Mouse (Mus musculus) midbrain, postnatal 0 days (tissue): Measurements from ENCODE around the gene Atp7b. TPM values are rescaled to one million over a fixed set of nuclear protein-coding genes. Genes with fewer than 3 reads are reported as not detected.

Source experiments
- ATAC-seq: fragments of 200-750 bp; cut with Nextera tagmentation; 2 replicates; pipeline ENCODE4 v1.8.0; 2017; ENCODE audit warnings: moderate number of reproducible peaks, mild to moderate bottlenecking, moderate TSS enrichment, moderate library complexity; ENCODE audit not compliant: low FRiP score
- DNase-seq: peaks from one replicate; pipeline ENCODE4 v3.0.0-alpha.2; 2015; ENCODE audit warnings: low spot score
- H3K27ac ChIP-seq: fragments of 300-500 bp; sonication (generic); 2 replicates; pipeline ENCODE4 v1.5.1; 2014; ENCODE audit warnings: low read depth, mild to moderate bottlenecking, low read length, mixed read lengths
- H3K27me3 ChIP-seq: fragments of 300-500 bp; sonication (generic); 2 replicates; pipeline ENCODE4 v1.6.1; 2014; ENCODE audit warnings: low read length, control low read depth, mixed read lengths; ENCODE audit not compliant: insufficient read depth
- H3K36me3 ChIP-seq: fragments of 300-500 bp; sonication (generic); 2 replicates; pipeline ENCODE4 v1.6.1; 2014; ENCODE audit warnings: low read length, control low read depth, mixed read lengths; ENCODE audit not compliant: insufficient read depth
- H3K4me1 ChIP-seq: fragments of 300-500 bp; sonication (generic); 2 replicates; pipeline ENCODE4 v1.6.1; 2014; ENCODE audit warnings: mild to moderate bottlenecking, control low read depth, antibody characterized with exemption, low read length, mixed read lengths; ENCODE audit not compliant: insufficient read depth
- H3K4me2 ChIP-seq: fragments of 300-500 bp; sonication (generic); 2 replicates; pipeline ENCODE4 v1.6.1; 2014; ENCODE audit warnings: low read depth, mild to moderate bottlenecking, low read length, mixed read lengths; ENCODE audit not compliant: poor library complexity, severe bottlenecking
- H3K4me3 ChIP-seq: fragments of 300-500 bp; sonication (generic); 2 replicates; pipeline ENCODE4 v1.5.1; 2014; ENCODE audit warnings: low read depth, mild to moderate bottlenecking, low read length, moderate library complexity
- H3K9ac ChIP-seq: fragments of 300-500 bp; sonication (generic); replicated peaks from 2 replicates; pipeline ENCODE4 v1.6.1; 2014; ENCODE audit warnings: mild to moderate bottlenecking, low read length, moderate library complexity, mixed read lengths; ENCODE audit not compliant: poor library complexity, severe bottlenecking
- H3K9me3 ChIP-seq: fragments of 300-500 bp; sonication (generic); 2 replicates; pipeline ENCODE4 v1.6.1; 2016; ENCODE audit warnings: low read length, control low read depth
- CTCF ChIP-seq: IDR thresholded peaks from 2 replicates; pipeline ENCODE4 v1.5.1; 2016; ENCODE audit warnings: antibody characterized with exemption, mild to moderate bottlenecking
- WGBS: fragments of 180-500 bp; shearing (Covaris S2); extraction: QIAGEN DNeasy Blood & Tissue Kit; methylation state at CpG from one replicate; pipeline ENCODE4 v1.1.7; 2014; 5-methylcytosine and 5-hydroxymethylcytosine counted together
- polyA plus RNA-seq: library from polyadenylated mRNA; unstranded; fragments of >200 nt; fragmentation: Nextera tagmentation; extraction: Ambion mirVana; gene quantifications from 2 replicates; pipeline ENCODE4 v1.2.1, GENCODE M21; 2015
- total RNA-seq: library from RNA; depleted of rRNA; stranded (reverse); fragments of >200 nt; gene quantifications from 2 replicates; pipeline ENCODE4 v1.2.3, GENCODE M21; 2014

Gene Atp7b
- total and polyA plus RNA-seq, 2 experiments from 2014 or later, result 1.6 to 5.4 TPM

GRCm38 (mm10) chr8:22017731-22018130, 42.4 kb downstream of the Atp7b start:
- Histone ChIP-seq H3K4me1 (no peaks in the 10 kb centered on the region), H3K4me3 (no peak overlapping the region), H3K36me3 (no peaks in the 10 kb centered on the region), H3K4me2 (no peak overlapping the region), H3K27me3 (no peaks in the 10 kb centered on the region), H3K9me3 (no peaks in the 10 kb centered on the region), H3K27ac (no peak overlapping the region), H3K9ac (no peak overlapping the region)
- DNase-seq, result no peak
- no peak for TF ChIP-seq CTCF
- ATAC-seq, result no peak
- 85% methylated on average over 7 of the region's 7 CpGs for WGBS

DNA sequence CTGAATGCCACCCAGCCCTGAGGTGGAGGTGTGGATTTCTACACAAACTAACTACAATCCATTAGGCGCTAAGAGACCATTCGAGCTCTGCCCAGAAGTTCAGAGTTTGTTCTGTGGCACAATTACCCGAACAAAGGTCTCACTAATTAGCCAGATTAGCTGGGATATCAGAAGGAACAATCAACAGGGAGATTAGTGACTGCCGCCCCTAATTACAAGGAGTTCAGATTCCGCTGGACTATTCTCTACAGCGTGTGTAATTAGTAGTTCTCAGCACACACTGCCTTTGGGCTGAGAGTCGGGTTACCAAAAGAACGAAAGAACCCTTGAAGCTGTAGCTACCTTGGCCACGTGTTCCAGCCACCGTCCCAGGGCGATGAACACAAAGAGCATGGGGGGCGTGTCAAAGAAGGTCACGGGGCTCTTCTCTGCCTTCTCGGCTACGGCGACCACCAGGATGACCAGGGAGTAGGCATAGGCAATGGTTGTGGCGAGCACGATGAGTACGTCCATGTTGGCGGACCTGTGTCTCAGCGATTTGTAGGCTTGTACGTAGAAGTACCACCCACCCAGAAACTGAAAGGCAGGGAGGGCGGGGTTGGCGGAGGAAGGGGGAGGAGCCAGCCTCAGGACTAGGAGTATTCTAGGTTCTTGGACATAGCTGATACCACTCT, 46.9 kb downstream of the Atp7b start:
- no peak for ATAC-seq
- no peak for TF ChIP-seq CTCF
- no peak for DNase-seq
- Histone ChIP-seq H3K4me2 (no peak overlapping the region), H3K4me3 (no peak overlapping the region), H3K27me3 (no peaks in the 10 kb centered on the region), H3K4me1 (no peaks in the 10 kb centered on the region), H3K9me3 (no peaks in the 10 kb centered on the region), H3K36me3 (no peaks in the 10 kb centered on the region), H3K27ac (no peak overlapping the region), H3K9ac (no peak overlapping the region)
- WGBS, result 82% methylated on average over 24 of the region's 24 CpGs

DNA sequence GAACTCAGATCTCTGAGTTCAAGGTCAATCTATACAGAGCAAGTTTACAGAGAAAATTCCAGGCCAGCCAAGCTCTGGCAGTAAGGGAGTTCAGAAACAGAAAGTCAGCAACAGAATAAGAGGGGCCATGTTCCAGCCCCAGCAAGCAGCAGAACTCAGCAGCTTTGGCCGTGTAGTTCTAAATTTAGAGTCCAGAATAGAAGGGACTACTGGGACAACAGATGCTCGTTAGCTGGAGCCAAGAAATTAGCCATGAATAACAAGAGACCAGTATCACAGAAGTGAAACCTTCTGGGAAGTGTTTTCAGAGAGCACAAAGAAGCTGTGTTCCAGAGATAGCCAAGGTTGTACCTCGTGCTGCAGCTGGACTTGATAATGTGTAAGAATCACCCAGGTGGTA, 50.7 kb downstream of the Atp7b start:
- Histone ChIP-seq H3K36me3 (peaks cover 4% of the 10 kb centered on the region; the same call in 1 of the 2 replicates), H3K4me3 (no peak overlapping the region), H3K9me3 (no peaks in the 10 kb centered on the region), H3K4me2 (no peak overlapping the region), H3K4me1 (no peaks in the 10 kb centered on the region), H3K27me3 (no peaks in the 10 kb centered on the region), H3K9ac (no peak overlapping the region), H3K27ac (no peak overlapping the region)
- DNase-seq (peak; percentile 13), ATAC-seq (no peak)
- no peak for TF ChIP-seq CTCF
- WGBS, result 66% methylated on average over 3 of the region's 3 CpGs

DNA sequence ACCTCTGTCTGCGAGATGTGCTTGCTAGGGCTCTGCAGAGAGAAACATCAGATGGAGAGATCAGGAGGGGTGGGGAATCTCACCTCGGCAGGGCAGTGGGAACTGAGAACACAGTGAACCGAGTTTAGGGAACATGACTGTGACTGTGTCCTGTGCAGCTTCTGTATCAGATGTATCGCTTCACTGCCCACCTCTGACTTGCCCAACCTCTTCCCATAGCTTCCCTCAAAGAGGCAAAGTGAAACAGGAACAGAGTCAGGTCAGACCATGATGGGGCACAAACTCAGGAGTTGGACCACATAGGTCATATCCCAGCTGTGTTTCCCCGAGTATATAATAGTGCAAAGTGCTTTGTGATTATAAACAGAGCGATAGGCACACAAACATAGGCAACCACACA, 53.7 kb downstream of the Atp7b start:
- no peak for TF ChIP-seq CTCF
- Histone ChIP-seq H3K27me3 (no peaks in the 10 kb centered on the region), H3K36me3 (peaks cover 4% of the 10 kb centered on the region; the same call in 1 of the 2 replicates), H3K9ac (no peak overlapping the region), H3K4me1 (no peaks in the 10 kb centered on the region), H3K4me3 (no peak overlapping the region), H3K9me3 (no peaks in the 10 kb centered on the region), H3K27ac (no peak overlapping the region), H3K4me2 (no peak overlapping the region)
- DNase-seq (no peak), ATAC-seq (no peak)
- WGBS, result 85% methylated on average over 6 of the region's 6 CpGs

GRCm38 (mm10) chr8:22004750-22005522, 55.2 kb downstream of the Atp7b start:
- no peak overlapping the region for H3K4me3 ChIP-seq
- no peak for TF ChIP-seq CTCF
- ATAC-seq, result no peak
- 79% methylated on average over 14 of the region's 14 CpGs for WGBS
- no peak overlapping the region for H3K27ac ChIP-seq
- no peaks in the 10 kb centered on the region for H3K9me3 ChIP-seq
- no peaks in the 10 kb centered on the region for H3K27me3 ChIP-seq
- peaks cover 4% of the 10 kb centered on the region; the same call in 1 of the 2 replicates for H3K36me3 ChIP-seq
- no peaks in the 10 kb centered on the region for H3K4me1 ChIP-seq
- no peak overlapping the region for H3K9ac ChIP-seq
- no peak for DNase-seq
- H3K4me2 ChIP-seq, result no peak overlapping the region

DNA sequence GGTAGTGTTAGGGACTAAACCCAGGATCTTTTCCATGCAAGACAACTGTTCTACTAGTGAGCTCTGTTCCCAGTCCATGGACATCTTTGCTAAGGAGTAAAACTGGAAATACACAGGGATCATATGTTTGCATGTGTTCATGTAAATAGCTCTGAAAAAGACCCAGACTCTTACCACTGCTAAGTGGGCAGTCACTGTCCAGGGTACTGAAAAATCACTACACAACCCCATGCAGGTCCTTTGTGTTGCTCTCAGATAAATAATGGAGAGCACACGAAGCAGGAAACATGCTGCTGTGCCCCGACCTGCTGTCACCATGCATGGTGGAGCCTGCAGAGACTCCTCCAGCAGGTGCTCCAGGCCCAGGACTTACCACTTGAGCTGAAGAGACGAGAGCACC, 64.9 kb downstream of the Atp7b start:
- ATAC-seq (no peak), DNase-seq (no peak)
- Histone ChIP-seq H3K27me3 (no peaks in the 10 kb centered on the region), H3K27ac (no peak overlapping the region), H3K4me3 (no peak overlapping the region), H3K4me2 (no peak overlapping the region), H3K4me1 (no peaks in the 10 kb centered on the region), H3K9me3 (no peaks in the 10 kb centered on the region), H3K36me3 (peaks cover 2% of the 10 kb centered on the region; the same call in 1 of the 2 replicates), H3K9ac (no peak overlapping the region)
- 51% methylated on average over 3 of the region's 3 CpGs for WGBS
- no peak for TF ChIP-seq CTCF
